Mouse (Mus musculus): ENCODE measurements around the gene Grb10. TPM values are rescaled to one million over a fixed set of nuclear protein-coding genes. Genes with fewer than 3 reads are reported as not detected.

Gene Grb10
- total RNA-seq, 2 experiments from 2014 or later: 61.1 to 71.2 TPM

DNA sequence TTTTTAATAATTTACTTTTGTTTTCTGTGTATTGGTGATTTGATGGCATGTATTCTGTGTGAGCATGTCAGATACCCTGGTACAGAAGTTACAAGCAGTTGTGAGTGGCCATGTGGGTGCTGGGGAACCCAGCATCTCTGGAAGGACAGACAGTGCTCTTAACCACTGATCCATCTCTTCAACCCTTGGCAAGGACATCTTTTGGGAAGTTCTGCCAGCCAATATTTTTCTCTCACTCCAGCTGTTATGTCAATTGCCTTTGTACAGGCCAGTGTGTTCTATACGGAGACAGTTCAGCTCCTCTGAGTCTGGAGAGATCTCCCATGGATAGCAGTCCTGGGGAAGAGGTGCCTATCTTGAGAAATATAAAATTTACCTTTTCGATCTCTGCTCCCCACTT, 116.4 kb downstream of the Grb10 start:
- DNase-seq (ENCODE audit: low spot score in 2 of 2): no peak

DNA sequence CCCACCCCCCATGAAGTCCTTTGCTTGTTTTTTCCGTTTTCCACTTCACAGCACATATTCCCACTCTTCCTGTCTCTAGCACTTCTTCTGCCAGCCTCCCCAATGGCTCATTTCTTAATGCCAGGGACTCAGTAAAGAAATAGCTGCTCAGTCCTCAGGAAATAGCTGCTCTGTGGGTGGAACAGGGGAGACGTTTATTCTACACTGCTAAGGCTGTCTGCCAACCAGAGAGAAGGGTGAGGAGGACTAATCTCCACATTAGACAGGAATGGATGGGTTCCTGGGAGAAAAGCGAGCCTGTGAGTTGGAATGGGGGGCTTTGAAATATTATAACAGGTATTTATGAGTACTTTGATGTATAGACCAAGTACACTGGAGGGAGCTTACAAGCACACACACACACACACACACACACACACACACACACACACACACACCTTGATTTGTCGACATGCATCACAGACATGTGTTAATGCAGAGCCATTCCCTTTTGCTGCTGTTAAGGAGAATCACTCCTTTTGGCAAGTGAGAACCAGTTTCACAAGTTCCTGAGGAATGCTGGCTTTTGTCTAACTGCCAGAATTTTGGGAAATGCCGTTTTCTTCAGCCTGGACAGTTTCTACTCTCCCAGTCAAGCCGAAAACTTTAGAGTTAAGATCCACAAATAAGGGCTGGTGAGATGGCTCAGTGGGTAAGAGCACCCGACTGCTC, 130.6 kb downstream of the Grb10 start:
- DNase-seq (ENCODE audit: low spot score in 2 of 2): no peak

DNA sequence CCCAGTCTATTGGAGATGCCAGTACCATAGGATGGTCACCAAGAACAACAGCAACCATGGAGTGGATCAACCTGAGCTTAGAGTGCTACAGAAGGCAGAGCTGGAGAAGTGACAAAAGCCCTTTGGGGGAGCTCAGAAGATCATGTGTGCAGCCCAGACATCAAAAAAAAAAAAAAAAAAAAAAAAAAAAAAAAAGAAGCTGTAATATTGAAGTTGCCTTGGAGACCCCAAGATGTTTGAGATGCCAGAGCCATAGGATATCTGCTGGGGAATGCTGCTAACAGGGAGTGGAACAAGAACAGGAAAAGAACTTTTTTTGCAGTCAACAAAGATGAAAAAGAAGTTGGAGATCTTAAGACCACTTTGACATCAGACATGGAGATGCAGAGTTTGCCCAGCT, 133.0 kb downstream of the Grb10 start:
- no peak for DNase-seq (ENCODE audit: low spot score in 2 of 2)

- no peak for DNase-seq (ENCODE audit: low spot score in 2 of 2)
Observed at GRCm38 (mm10) chr11:11904995-11905394, 133.5 kb downstream of the Grb10 start.

GRCm38 (mm10) chr11:11901509-11901908, 137.0 kb downstream of the Grb10 start:
- DNase-seq (ENCODE audit: low spot score in 2 of 2): no peak

- DNase-seq (ENCODE audit: low spot score in 2 of 2): no peak
Observed at GRCm38 (mm10) chr11:11898496-11898895, 140.0 kb downstream of the Grb10 start.

GRCm38 (mm10) chr11:11897645-11898357, 140.7 kb downstream of the Grb10 start, which contains the start of gene Ddc:
Ddc (minus strand) TSS chr11:11898144.
- DNase-seq (ENCODE audit: low spot score in 2 of 2): no peak

DNA sequence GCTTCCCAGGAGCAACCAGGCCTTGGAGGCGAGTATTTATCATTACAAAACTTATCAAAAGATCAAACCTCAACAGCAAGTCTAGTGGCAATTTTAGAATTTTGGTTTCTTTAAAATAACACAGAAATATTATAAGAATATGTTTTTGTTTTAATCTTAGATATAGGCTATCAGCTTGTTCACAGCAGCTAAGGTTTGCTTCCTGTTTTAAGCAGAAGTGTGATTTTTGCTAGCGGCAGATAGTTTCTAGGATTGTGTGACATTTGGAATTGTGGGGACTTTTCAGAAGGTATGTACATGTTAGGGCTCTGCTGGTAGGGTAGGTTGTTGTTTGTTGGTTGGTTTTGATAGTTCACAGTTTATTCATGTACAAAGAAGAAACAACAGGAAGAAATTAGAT, 143.0 kb downstream of the Grb10 start:
- no peak for DNase-seq (ENCODE audit: low spot score in 2 of 2)

GRCm38 (mm10) chr11:11893769-11894168, 144.7 kb downstream of the Grb10 start:
- DNase-seq (ENCODE audit: low spot score in 2 of 2): no peak

DNA sequence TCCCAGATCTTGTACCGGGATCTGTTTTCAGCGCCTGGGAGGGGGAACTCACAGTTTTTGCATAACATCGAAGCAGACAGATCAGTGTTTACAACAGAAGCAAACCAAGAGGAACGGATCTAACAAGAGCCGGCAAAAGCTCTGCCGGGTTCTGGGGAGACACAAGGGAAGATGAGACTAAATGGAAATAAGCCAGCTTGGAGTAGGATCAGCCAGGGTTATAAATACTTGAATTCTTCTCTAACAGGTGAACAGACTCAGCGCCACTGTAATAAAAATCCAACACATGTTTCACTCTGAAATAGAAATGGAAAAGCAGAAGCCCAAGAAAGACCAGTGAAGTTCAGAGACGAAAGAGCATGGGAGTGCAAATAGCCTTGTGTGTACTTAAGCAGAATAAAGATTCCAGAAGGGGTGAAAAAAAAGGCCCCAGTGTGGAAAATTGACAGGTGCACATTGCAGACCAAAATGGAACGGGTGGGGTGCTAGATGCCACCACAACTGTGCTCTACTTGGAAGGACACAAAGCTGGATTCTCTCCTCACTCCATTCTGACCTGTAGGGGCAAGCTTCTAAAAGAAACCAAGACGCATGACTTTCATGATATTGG, 145.4 kb downstream of the Grb10 start:
- no peak for DNase-seq (ENCODE audit: low spot score in 2 of 2)

DNA sequence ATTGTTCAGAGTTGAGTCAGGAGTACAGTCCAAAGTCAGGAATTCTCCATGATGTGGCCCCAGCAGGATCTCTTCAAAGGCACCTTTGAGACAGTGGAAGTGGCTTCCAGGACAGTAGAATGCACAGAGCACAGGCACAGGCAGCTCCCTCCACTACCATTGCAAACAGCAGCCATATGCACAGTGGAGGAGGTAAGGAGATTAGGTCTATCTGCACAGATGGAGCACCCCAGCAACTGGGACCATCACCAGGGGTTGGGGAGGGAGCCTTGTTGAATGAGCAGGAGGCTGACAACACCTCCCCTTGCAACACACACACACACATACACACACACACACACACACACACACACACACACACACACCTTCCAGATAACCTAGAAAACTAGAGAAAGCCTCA, 146.7 kb downstream of the Grb10 start:
- DNase-seq (ENCODE audit: low spot score in 2 of 2): no peak

DNA sequence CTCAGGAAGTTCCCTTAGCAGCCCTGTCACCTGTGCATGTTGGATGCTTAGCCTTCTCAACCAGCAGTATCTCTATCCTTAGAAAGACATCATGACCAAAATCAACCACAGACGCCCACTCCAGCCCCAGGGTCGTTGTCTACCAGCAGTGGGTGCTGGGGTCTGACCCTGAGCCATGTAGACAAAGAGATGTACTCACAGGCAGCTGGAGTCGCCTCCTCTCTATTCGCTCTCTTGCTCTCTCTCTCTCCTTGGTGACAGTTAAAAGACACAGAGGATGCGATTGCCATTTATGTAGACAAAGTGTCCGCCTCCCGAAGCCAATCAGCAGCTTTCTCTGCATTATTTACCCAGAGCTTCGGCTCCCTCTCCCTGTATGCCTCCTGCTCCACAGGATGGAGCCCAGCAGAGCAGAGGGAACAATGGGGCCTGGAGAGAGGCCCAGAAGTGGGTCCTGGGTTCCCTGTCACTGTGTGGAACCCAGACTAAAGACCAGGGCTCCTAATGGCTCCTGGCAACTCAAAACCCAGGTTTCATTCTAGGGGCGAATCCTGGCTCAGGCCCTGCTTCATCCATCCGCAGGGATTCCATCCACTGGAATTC, 148.2 kb downstream of the Grb10 start:
- DNase-seq (ENCODE audit: low spot score in 2 of 2): no peak

- DNase-seq (ENCODE audit: low spot score in 2 of 2): no peak
Observed at GRCm38 (mm10) chr11:11888727-11889126, 149.8 kb downstream of the Grb10 start.

DNA sequence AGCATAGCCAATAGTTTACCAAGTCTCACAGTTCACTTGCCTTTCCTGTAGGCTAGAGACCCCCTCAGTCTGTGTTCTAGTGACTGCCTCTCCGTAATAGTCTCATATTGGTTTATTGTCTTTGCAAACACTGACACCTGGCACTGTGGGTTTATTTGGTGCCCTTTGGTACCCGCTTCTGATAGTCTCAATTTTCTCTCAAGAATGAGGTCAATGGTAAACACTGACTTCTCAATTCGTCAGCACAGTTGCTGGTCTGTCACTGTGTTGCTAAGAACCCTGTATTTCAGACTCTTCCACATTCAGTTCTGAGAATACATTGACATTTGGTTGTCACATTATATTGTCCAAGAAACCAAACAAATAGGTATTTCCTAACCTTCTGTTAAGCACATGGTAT, 150.4 kb downstream of the Grb10 start:
- no peak for DNase-seq (ENCODE audit: low spot score in 2 of 2)

DNA sequence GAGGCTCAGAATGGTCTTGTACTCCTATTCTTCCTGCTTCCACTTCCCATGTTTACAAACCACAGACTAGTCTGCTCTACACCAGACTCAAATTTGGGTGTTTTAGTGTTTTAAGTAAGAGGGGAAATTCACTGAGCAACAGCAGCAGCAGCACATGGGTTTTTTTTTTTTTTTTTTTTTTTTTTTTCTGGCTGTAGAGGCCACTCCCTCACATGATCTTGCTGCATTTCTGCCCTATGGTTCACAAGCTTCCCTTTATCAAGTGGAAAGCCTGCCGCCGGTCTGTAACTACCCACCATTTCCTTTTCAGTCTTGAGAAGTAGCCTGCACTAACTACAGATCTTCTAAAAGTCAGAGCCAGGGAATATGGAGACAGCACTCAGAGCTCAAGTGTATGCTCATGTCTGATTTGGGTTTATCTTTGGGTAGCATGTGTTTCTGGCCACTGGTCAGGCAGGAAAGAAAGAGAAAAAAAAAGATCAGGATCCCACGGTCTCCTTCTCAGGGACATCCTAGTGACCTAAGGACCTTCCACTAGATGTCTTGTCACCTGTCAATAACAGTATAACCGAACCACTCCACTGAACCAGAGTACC, 152.0 kb downstream of the Grb10 start:
- no peak for DNase-seq (ENCODE audit: low spot score in 2 of 2)

DNA sequence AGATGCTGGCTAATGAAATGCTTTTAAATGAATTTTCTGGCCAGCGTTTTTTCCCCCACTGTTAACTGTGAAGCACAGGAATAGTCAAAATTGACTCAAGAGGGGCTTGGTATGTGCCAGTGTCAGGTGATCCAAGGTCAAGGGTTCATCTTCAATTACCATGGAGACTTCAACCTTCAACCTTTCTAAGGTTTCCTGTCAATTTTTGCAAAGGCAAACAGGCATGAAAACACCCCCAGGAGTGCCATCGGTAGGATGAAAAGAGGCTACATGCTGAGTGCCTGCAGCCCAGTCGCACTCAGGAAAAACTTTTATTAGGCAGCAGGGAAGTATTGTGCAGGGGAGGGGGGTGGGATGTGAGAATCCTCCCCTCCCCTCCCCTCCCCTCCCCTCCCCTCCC, 152.6 kb downstream of the Grb10 start:
- DNase-seq (ENCODE audit: low spot score in 2 of 2): no peak

- DNase-seq (ENCODE audit: low spot score in 2 of 2): no peak
Observed at GRCm38 (mm10) chr11:11885246-11885643, 153.2 kb downstream of the Grb10 start.

GRCm38 (mm10) chr11:11884533-11885245, 153.8 kb downstream of the Grb10 start:
- DNase-seq (ENCODE audit: low spot score in 2 of 2): no peak

GRCm38 (mm10) chr11:11881783-11882155, 156.7 kb downstream of the Grb10 start:
- no peak for DNase-seq (ENCODE audit: low spot score in 2 of 2)

GRCm38 (mm10) chr11:11881026-11881782, 157.3 kb downstream of the Grb10 start:
- DNase-seq (ENCODE audit: low spot score in 2 of 2): no peak
